Mouse (Mus musculus) liver, postnatal 0 days (tissue): ENCODE measurements around the gene Gm4340. TPM values are rescaled to one million over a fixed set of nuclear protein-coding genes. Genes with fewer than 3 reads are reported as not detected.

ENCODE experiments used
- ATAC-seq: fragments of 200-750 bp; cut with Nextera tagmentation; 2 replicates; pipeline ENCODE4 v1.8.0; 2017; ENCODE audit warnings: mild to moderate bottlenecking, moderate library complexity
- DNase-seq: peaks from one replicate; pipeline ENCODE4 v3.0.0-alpha.2; 2016
- H3K27ac ChIP-seq: fragments of 300-500 bp; sonication (generic); 2 replicates; pipeline ENCODE4 v1.5.1; 2014; ENCODE audit warnings: antibody characterized with exemption, moderate library complexity, mild to moderate bottlenecking, low read depth
- H3K27me3 ChIP-seq: fragments of 300-500 bp; sonication (generic); 2 replicates; pipeline ENCODE4 v1.6.1; 2014; ENCODE audit warnings: low read length, control low read depth, mixed read lengths; ENCODE audit not compliant: insufficient read depth
- H3K36me3 ChIP-seq: fragments of 300-500 bp; sonication (generic); replicated peaks from 2 replicates; pipeline ENCODE4 v1.6.1; 2014; ENCODE audit warnings: mild to moderate bottlenecking, control low read depth, low read length, moderate library complexity, mixed read lengths; ENCODE audit not compliant: insufficient read depth
- H3K4me1 ChIP-seq: fragments of 300-500 bp; sonication (generic); 2 replicates; pipeline ENCODE4 v1.6.1; 2014; ENCODE audit warnings: antibody characterized with exemption, mild to moderate bottlenecking, control low read depth; ENCODE audit not compliant: insufficient read depth
- H3K4me2 ChIP-seq: fragments of 300-500 bp; sonication (generic); 2 replicates; pipeline ENCODE4 v1.6.1; 2014; ENCODE audit warnings: low read depth, mild to moderate bottlenecking, low read length, moderate library complexity, mixed read lengths
- H3K4me3 ChIP-seq: fragments of 300-500 bp; sonication (generic); 2 replicates; pipeline ENCODE4 v1.5.1; 2014; ENCODE audit warnings: low read depth, low read length
- H3K9ac ChIP-seq: fragments of 300-500 bp; sonication (generic); replicated peaks from 2 replicates; pipeline ENCODE4 v1.6.1; 2014; ENCODE audit warnings: mild to moderate bottlenecking, moderate library complexity
- H3K9me3 ChIP-seq: fragments of 300-500 bp; sonication (generic); 2 replicates; pipeline ENCODE4 v1.6.1; 2016; ENCODE audit warnings: mild to moderate bottlenecking, control low read depth, low read length, mixed read lengths
- CTCF ChIP-seq: sonication (generic); IDR thresholded peaks from 2 replicates; pipeline ENCODE4 v1.5.1; 2016; ENCODE audit warnings: antibody characterized with exemption, low read depth
- EP300 ChIP-seq: IDR thresholded peaks from 2 replicates; pipeline ENCODE4 v1.6.1; 2016; ENCODE audit warnings: antibody characterized with exemption, low read depth, mild to moderate bottlenecking
- WGBS: fragments of 180-500 bp; shearing (Covaris S2); extraction: QIAGEN DNeasy Blood & Tissue Kit; methylation state at CpG from one replicate; pipeline ENCODE4 v1.1.7; 2014; ENCODE audit not compliant: insufficient replicate concordance; 5-methylcytosine and 5-hydroxymethylcytosine counted together
- polyA plus RNA-seq: library from polyadenylated mRNA; unstranded; fragments of >200 nt; fragmentation: Nextera tagmentation; extraction: Ambion mirVana; gene quantifications from 2 replicates; pipeline ENCODE4 v1.2.1, GENCODE M21; 2015

Gm4340 gene
- polyA plus RNA-seq, 1 experiment from 2014 or later, result not detected

GRCm38 (mm10) chr10:104210268-104210990 lies 16.6 kb downstream of the Gm4340 start:
- no peak for ATAC-seq
- Histone ChIP-seq H3K36me3 (no peaks in the 10 kb centered on the region), H3K27ac (no peak overlapping the region), H3K4me3 (no peak overlapping the region), H3K4me1 (no peaks in the 10 kb centered on the region), H3K9ac (no peak overlapping the region), H3K9me3 (no peaks in the 10 kb centered on the region), H3K4me2 (no peak overlapping the region), H3K27me3 (no peaks in the 10 kb centered on the region)
- TF ChIP-seq EP300 (no peak), CTCF (no peak)
- no peak for DNase-seq
- WGBS, result 63% methylated on average over 3 of the region's 3 CpGs

GRCm38 (mm10) chr10:104214527-104214926 lies 20.7 kb downstream of the Gm4340 start:
- TF ChIP-seq CTCF, result no peak
- TF ChIP-seq EP300, result no peak
- Histone ChIP-seq H3K4me1 (no peaks in the 10 kb centered on the region), H3K27me3 (no peaks in the 10 kb centered on the region), H3K9me3 (no peaks in the 10 kb centered on the region), H3K9ac (no peak overlapping the region), H3K27ac (no peak overlapping the region), H3K4me2 (no peak overlapping the region), H3K4me3 (no peak overlapping the region), H3K36me3 (no peaks in the 10 kb centered on the region)
- no peak for ATAC-seq
- 79% methylated on average over 5 of the region's 5 CpGs for WGBS
- no peak for DNase-seq

GRCm38 (mm10) chr10:104220303-104221021 lies 26.6 kb downstream of the Gm4340 start:
- 72% methylated on average over 6 of the region's 6 CpGs for WGBS

More at GRCm38 (mm10) chr10:104220303-104221021, 26.6 kb downstream of the Gm4340 start:
- Histone ChIP-seq H3K4me2 (no peak overlapping the region), H3K9ac (no peak overlapping the region), H3K4me3 (no peak overlapping the region), H3K9me3 (no peaks in the 10 kb centered on the region), H3K27me3 (no peaks in the 10 kb centered on the region), H3K27ac (no peak overlapping the region), H3K4me1 (no peaks in the 10 kb centered on the region), H3K36me3 (no peaks in the 10 kb centered on the region)
- DNase-seq, result no peak
- no peak for ATAC-seq
- TF ChIP-seq CTCF, result no peak
- TF ChIP-seq EP300, result no peak

Other genes with a start within 250 kb of the Gm4340 start
- not detected in 2 replicates for gene Gm21293, start 51.1 kb upstream of the Gm4340 start, polyA plus RNA-seq
- not detected in 2 replicates for gene Gm6763, start 42.5 kb upstream of the Gm4340 start, polyA plus RNA-seq
- not detected in 2 replicates for gene Gm8764, start 34.0 kb upstream of the Gm4340 start, polyA plus RNA-seq
- gene Gm21304, start 25.5 kb upstream of the Gm4340 start, polyA plus RNA-seq, result not detected in 2 replicates
- not detected in 2 replicates for gene Gm21312, start 17.0 kb upstream of the Gm4340 start, polyA plus RNA-seq
- not detected in 2 replicates for gene Gm20765, start 8.5 kb upstream of the Gm4340 start, polyA plus RNA-seq